ENCODE assay signal across 15 mouse cellular contexts in the genomic region with DNA sequence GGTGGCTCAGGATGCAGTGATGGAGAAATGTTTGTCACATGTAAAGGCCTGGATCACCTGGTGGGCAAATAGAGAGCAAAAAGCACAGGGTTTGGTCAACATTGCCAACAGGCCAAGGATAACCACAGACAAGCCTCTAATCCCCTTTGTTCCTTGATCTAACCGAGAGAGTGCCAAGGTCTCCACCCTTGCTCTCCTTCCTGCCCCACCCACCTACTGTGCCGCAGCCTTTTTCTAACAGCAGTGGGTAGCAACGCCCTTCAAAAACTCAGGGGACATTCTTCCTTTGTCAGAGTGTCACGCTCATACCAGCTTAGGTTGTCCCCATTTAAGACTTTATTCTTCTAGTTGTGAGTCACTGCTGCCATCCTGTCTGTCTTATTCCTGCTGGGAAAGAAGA.
DNase-seq lines count a peak whose midpoint lies in the region; ATAC-seq and TF ChIP-seq lines count a peak whose summit lies in the region.
"Had no signal": no experiment of that assay in that cellular context is flagged by ENCODE, and none has a peak within 500 bp of the region (broad histone marks: within the 10 kb centered on the region; RNA-seq: fewer than 3 reads in every experiment).

No protein-coding gene starts in this region.

- peak; percentile 53; the same call in 1 of the 2 replicates for ATAC-seq in intestine, embryonic 15.5 days
- ATAC-seq in intestine, embryonic 16.5 days, result no peak
- ATAC-seq in stomach, postnatal 0 days (ENCODE audit: low FRiP score, low TSS enrichment), result peak; percentile 45; the same call in 1 of the 2 replicates

- no peak overlapping the region for H3K4me3 ChIP-seq in intestine, embryonic 15.5 days (replicated peaks)
- H3K4me3 ChIP-seq in intestine, embryonic 16.5 days (ENCODE audit: low read length), result no peak overlapping the region
- no peak overlapping the region for H3K4me3 ChIP-seq in ES-Bruce4 (ENCODE audit: low read depth, low read length)
- no peak overlapping the region for H3K4me3 ChIP-seq in stomach, postnatal 0 days (ENCODE audit: low read depth, low read length)
- H3K4me3 ChIP-seq in limb, embryonic 10.5 days, result no peak overlapping the region
- H3K4me3 ChIP-seq: embryonic facial prominence, embryonic 12.5 days; heart, embryonic 13.5 days; neural tube, embryonic 13.5 days had no signal

- no peak overlapping the region for H3K27ac ChIP-seq in intestine, embryonic 15.5 days
- H3K27ac ChIP-seq in intestine, embryonic 16.5 days (ENCODE audit: low read length), result no peak overlapping the region
- no peak overlapping the region for H3K27ac ChIP-seq in ES-Bruce4 (ENCODE audit: insufficient read depth, low read length)
- no peak overlapping the region for H3K27ac ChIP-seq in stomach, postnatal 0 days (replicated peaks)
- H3K27ac ChIP-seq in limb, embryonic 10.5 days, result no peak overlapping the region
- H3K27ac ChIP-seq: embryonic facial prominence, embryonic 12.5 days; heart, embryonic 13.5 days; neural tube, embryonic 13.5 days had no signal

- TF ChIP-seq EP300 in ES-Bruce4 (IDR thresholded peaks at IDR 0.05; ENCODE audit: insufficient read depth, low read depth, low read length), result peak; percentile 47; the same call in 1 of the 2 replicates
- no peak for TF ChIP-seq EP300 in stomach, postnatal 0 days (optimal IDR thresholded peaks at IDR 0.05)

- 43% methylated on average over 4 of the region's 4 CpGs for WGBS in intestine, embryonic 15.5 days
- 45% methylated on average over 4 of the region's 4 CpGs for WGBS in intestine, embryonic 16.5 days
- 39% methylated on average over 4 of the region's 4 CpGs for WGBS in stomach, postnatal 0 days
- 45% methylated on average over 4 of the region's 4 CpGs for WGBS in limb, embryonic 10.5 days

- no peaks in the 10 kb centered on the region for H3K27me3 ChIP-seq in intestine, embryonic 15.5 days (replicated peaks)
- H3K27me3 ChIP-seq in intestine, embryonic 16.5 days (replicated peaks; ENCODE audit: control insufficient read depth, insufficient read depth, low read length), result no peaks in the 10 kb centered on the region
- no peaks in the 10 kb centered on the region for H3K27me3 ChIP-seq in ES-Bruce4 (ENCODE audit: control insufficient read depth, insufficient read depth, low read length, poor library complexity, severe bottlenecking)
- H3K27me3 ChIP-seq in stomach, postnatal 0 days (ENCODE audit: control insufficient read depth, insufficient read depth, low read length), result no peaks in the 10 kb centered on the region
- no peaks in the 10 kb centered on the region for H3K27me3 ChIP-seq in limb, embryonic 10.5 days (ENCODE audit: low read depth, poor library complexity, severe bottlenecking)
- H3K27me3 ChIP-seq: embryonic facial prominence, embryonic 12.5 days; heart, embryonic 13.5 days; neural tube, embryonic 13.5 days had no signal

- no peak overlapping the region for H3K4me2 ChIP-seq in intestine, embryonic 15.5 days (replicated peaks)
- H3K4me2 ChIP-seq in intestine, embryonic 16.5 days (ENCODE audit: low read depth, low read length), result no peak overlapping the region
- no peak overlapping the region for H3K4me2 ChIP-seq in stomach, postnatal 0 days (replicated peaks; ENCODE audit: low read depth)
- H3K4me2 ChIP-seq: embryonic facial prominence, embryonic 12.5 days; heart, embryonic 13.5 days; lung, embryonic 14.5 days; neural tube, embryonic 13.5 days had no signal

- no peak for TF ChIP-seq POLR2A in ES-Bruce4 (IDR thresholded peaks at IDR 0.05; ENCODE audit: insufficient read depth, low read length)

- no peaks in the 10 kb centered on the region for H3K9me3 ChIP-seq in intestine, embryonic 15.5 days
- no peaks in the 10 kb centered on the region for H3K9me3 ChIP-seq in intestine, embryonic 16.5 days (ENCODE audit: control insufficient read depth, low read length)
- H3K9me3 ChIP-seq in ES-Bruce4 (replicated peaks; ENCODE audit: control insufficient read depth, insufficient read depth, low read length, poor library complexity, severe bottlenecking), result no peaks in the 10 kb centered on the region
- H3K9me3 ChIP-seq in stomach, postnatal 0 days (ENCODE audit: control insufficient read depth, low read length), result no peaks in the 10 kb centered on the region
- no peaks in the 10 kb centered on the region for H3K9me3 ChIP-seq in limb, embryonic 10.5 days (replicated peaks)
- H3K9me3 ChIP-seq: embryonic facial prominence, embryonic 12.5 days; heart, embryonic 13.5 days; neural tube, embryonic 13.5 days had no signal

- no peaks in the 10 kb centered on the region for H3K4me1 ChIP-seq in intestine, embryonic 15.5 days (replicated peaks)
- no peaks in the 10 kb centered on the region for H3K4me1 ChIP-seq in intestine, embryonic 16.5 days (ENCODE audit: control insufficient read depth, insufficient read depth, low read length)
- peaks cover 8% of the 10 kb centered on the region for H3K4me1 ChIP-seq in ES-Bruce4 (ENCODE audit: control insufficient read depth, insufficient read depth, low read length)
- no peaks in the 10 kb centered on the region for H3K4me1 ChIP-seq in stomach, postnatal 0 days (replicated peaks; ENCODE audit: control insufficient read depth, insufficient read depth)
- H3K4me1 ChIP-seq in limb, embryonic 10.5 days, result no peaks in the 10 kb centered on the region
- H3K4me1 ChIP-seq: embryonic facial prominence, embryonic 12.5 days; heart, embryonic 13.5 days; neural tube, embryonic 13.5 days had no signal

- TF ChIP-seq CTCF in ES-Bruce4 (IDR thresholded peaks at IDR 0.05; ENCODE audit: low read depth, low read length), result no peak
- no peak for TF ChIP-seq CTCF in stomach, postnatal 0 days (IDR thresholded peaks at IDR 0.05; ENCODE audit: low read depth)

- peak; percentile 53 for DNase-seq in lung, postnatal 10 days
- DNase-seq in stomach, postnatal 0 days (ENCODE audit: low spot score), result peak; percentile 28
- DNase-seq in kidney, postnatal 14 days, result no peak
- DNase-seq in layer of hippocampus, postnatal 36 days, result no peak
- no peak for DNase-seq in limb, embryonic 10.5 days (ENCODE audit: low spot score)
- DNase-seq: cerebellum, postnatal 25 days; gastrocnemius, postnatal 36 days; lung, embryonic 14.5 days; midbrain, embryonic 14.5 days had no signal

- no peaks in the 10 kb centered on the region for H3K36me3 ChIP-seq in intestine, embryonic 15.5 days
- no peaks in the 10 kb centered on the region for H3K36me3 ChIP-seq in intestine, embryonic 16.5 days (ENCODE audit: control insufficient read depth, insufficient read depth, low read length)
- no peaks in the 10 kb centered on the region for H3K36me3 ChIP-seq in ES-Bruce4 (ENCODE audit: control insufficient read depth, insufficient read depth, low read length, poor library complexity, severe bottlenecking)
- no peaks in the 10 kb centered on the region for H3K36me3 ChIP-seq in stomach, postnatal 0 days (ENCODE audit: control insufficient read depth, insufficient read depth, low read length)
- H3K36me3 ChIP-seq in limb, embryonic 10.5 days, result no peaks in the 10 kb centered on the region
- H3K36me3 ChIP-seq: embryonic facial prominence, embryonic 12.5 days; heart, embryonic 13.5 days; neural tube, embryonic 13.5 days had no signal

- H3K9ac ChIP-seq in intestine, embryonic 15.5 days, result no peak overlapping the region
- H3K9ac ChIP-seq in intestine, embryonic 16.5 days (ENCODE audit: low read depth, low read length), result no peak overlapping the region
- H3K9ac ChIP-seq in ES-Bruce4 (ENCODE audit: low read depth, poor library complexity, severe bottlenecking), result no peak overlapping the region
- H3K9ac ChIP-seq in stomach, postnatal 0 days (ENCODE audit: low read length), result no peak overlapping the region
- H3K9ac ChIP-seq: embryonic facial prominence, embryonic 12.5 days; heart, embryonic 13.5 days; lung, embryonic 14.5 days; neural tube, embryonic 13.5 days had no signal

Comparison
In these comparisons a context has a peak if more than half of its experiments do, and no peak if none do; other contexts are left out.
1. DNase-seq: peak in lung, postnatal 10 days (single experiment) and stomach, postnatal 0 days (single experiment); none in kidney, postnatal 14 days (single experiment), layer of hippocampus, postnatal 36 days (0 of 2) and limb, embryonic 10.5 days (single experiment).